Mouse (Mus musculus) lung, embryonic 16.5 days (tissue): Measurements from ENCODE around the gene Traf2. TPM values are rescaled to one million over a fixed set of nuclear protein-coding genes. Genes with fewer than 3 reads are reported as not detected.

ENCODE experiments used
- ATAC-seq: fragments of 200-750 bp; cut with Nextera tagmentation; 2 replicates; pipeline ENCODE4 v1.8.0; 2017; ENCODE audit warnings: low read depth, mild to moderate bottlenecking, moderate library complexity
- H3K27ac ChIP-seq: fragments of 300-500 bp; sonication (generic); 2 replicates; pipeline ENCODE4 v1.5.1; 2014; ENCODE audit warnings: mild to moderate bottlenecking, control low read depth, low read length
- H3K27me3 ChIP-seq: fragments of 300-500 bp; sonication (generic); 2 replicates; pipeline ENCODE4 v1.6.1; 2014; ENCODE audit warnings: low read depth, low read length, mixed read lengths; ENCODE audit not compliant: control insufficient read depth, insufficient read depth
- H3K36me3 ChIP-seq: fragments of 300-500 bp; sonication (generic); 2 replicates; pipeline ENCODE4 v1.6.1; 2014; ENCODE audit warnings: low read length; ENCODE audit not compliant: control insufficient read depth, insufficient read depth
- H3K4me1 ChIP-seq: fragments of 300-500 bp; sonication (generic); replicated peaks from 2 replicates; pipeline ENCODE4 v1.6.1; 2014; ENCODE audit warnings: low read length, mixed read lengths; ENCODE audit not compliant: control insufficient read depth, insufficient read depth
- H3K4me2 ChIP-seq: fragments of 300-500 bp; sonication (generic); 2 replicates; pipeline ENCODE4 v1.6.1; 2014; ENCODE audit warnings: low read depth, low read length, control low read depth
- H3K4me3 ChIP-seq: fragments of 300-500 bp; sonication (generic); 2 replicates; pipeline ENCODE4 v1.5.1; 2014; ENCODE audit warnings: mild to moderate bottlenecking, low read length, control low read depth
- H3K9ac ChIP-seq: fragments of 300-500 bp; sonication (generic); 2 replicates; pipeline ENCODE4 v1.6.1; 2014; ENCODE audit warnings: low read length, control low read depth
- H3K9me3 ChIP-seq: fragments of 300-500 bp; sonication (generic); 2 replicates; pipeline ENCODE4 v1.6.1; 2016; ENCODE audit warnings: low read length; ENCODE audit not compliant: control insufficient read depth
- WGBS: fragments of 180-500 bp; shearing (Covaris S2); extraction: QIAGEN DNeasy Blood & Tissue Kit; methylation state at CpG from one replicate; pipeline ENCODE4 v1.1.7; 2014; 5-methylcytosine and 5-hydroxymethylcytosine counted together
- polyA plus RNA-seq: library from polyadenylated mRNA; unstranded; fragments of >200 nt; fragmentation: Nextera tagmentation; extraction: Ambion mirVana; gene quantifications from 2 replicates; pipeline ENCODE4 v1.2.1, GENCODE M21; 2015

Traf2 gene
- polyA plus RNA-seq, 1 experiment from 2014 or later, result 38.2 TPM

DNA sequence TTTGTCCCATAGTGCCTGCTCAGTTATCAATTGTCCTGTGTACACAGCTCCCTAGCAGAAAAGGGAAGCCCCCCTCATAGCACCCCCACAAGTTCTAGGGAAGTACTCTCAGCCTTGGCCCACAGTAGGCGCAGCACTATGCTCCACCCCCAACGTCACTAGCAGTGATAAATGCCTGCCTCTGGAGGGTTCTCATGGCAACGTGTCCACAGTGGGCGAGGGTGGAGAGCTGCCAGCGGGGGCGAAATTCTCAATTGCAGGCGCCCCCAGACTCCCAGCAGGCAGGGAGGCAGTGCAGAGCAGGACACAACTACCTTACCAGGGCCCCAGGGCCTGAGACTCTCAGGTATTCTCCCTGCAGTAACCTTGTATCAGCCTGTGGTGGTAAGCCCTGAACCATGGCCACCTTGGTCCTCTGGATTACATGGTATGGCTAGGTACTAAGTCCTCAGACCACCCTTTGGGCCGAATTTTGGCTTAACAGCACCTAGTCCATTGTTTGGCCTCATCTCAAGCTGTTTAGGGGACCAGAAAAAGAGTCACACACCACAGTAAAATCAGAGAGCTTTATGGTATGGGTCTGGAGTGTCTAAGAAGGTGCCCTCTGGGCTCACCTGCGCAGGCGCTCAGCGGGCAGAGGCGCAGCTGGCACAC is 35.9 kb upstream of the Traf2 start:
- peak; percentile 14; the same call in 1 of the 2 replicates for ATAC-seq
- Histone ChIP-seq H3K4me3 (no peak overlapping the region), H3K9ac (no peak overlapping the region), H3K36me3 (peaks cover 16% of the 10 kb centered on the region), H3K27ac (no peak overlapping the region), H3K4me2 (no peak overlapping the region), H3K9me3 (no peaks in the 10 kb centered on the region), H3K4me1 (peaks cover 23% of the 10 kb centered on the region), H3K27me3 (peaks cover 38% of the 10 kb centered on the region)
- WGBS, result 44% methylated on average over 12 of the region's 12 CpGs

GRCm38 (mm10) chr2:25581901-25582301 is 35.2 kb upstream of the Traf2 start:
- WGBS, result 22% methylated on average over 6 of the region's 6 CpGs
- Histone ChIP-seq H3K4me1 (peaks cover 29% of the 10 kb centered on the region), H3K27me3 (peaks cover 45% of the 10 kb centered on the region), H3K9me3 (no peaks in the 10 kb centered on the region), H3K4me3 (no peak overlapping the region), H3K36me3 (peaks cover 16% of the 10 kb centered on the region), H3K27ac (no peak overlapping the region), H3K4me2 (peak overlapping the region; percentile 71; the same call in 1 of the 2 replicates), H3K9ac (no peak overlapping the region)
- ATAC-seq, result 0 out of 2 replicates have a peak, but pooled peaks have one; percentile 15

- peak within 1 kb of the TSS; percentile 47; the same call in 1 of the 2 replicates for H3K9ac ChIP-seq
- H3K36me3 ChIP-seq, result peaks cover 16% of the 10 kb centered on the region
- H3K27ac ChIP-seq, result no peak within 1 kb of the TSS
- H3K4me3 ChIP-seq, result peak within 1 kb of the TSS; percentile 45
- H3K9me3 ChIP-seq, result no peaks in the 10 kb centered on the region
- WGBS, result 6% methylated on average over 19 of the region's 19 CpGs
- peaks cover 50% of the 10 kb centered on the region for H3K27me3 ChIP-seq
- peaks cover 29% of the 10 kb centered on the region for H3K4me1 ChIP-seq
- peak within 1 kb of the TSS; percentile 71 for H3K4me2 ChIP-seq
- peak; percentile 74 for ATAC-seq
Measured at GRCm38 (mm10) chr2:25581294-25581864, 34.6 kb upstream of the Traf2 start, which contains the start of gene Ajm1. Ajm1 (minus strand) TSS chr2:25581757.

GRCm38 (mm10) chr2:25580621-25581101 is 33.9 kb upstream of the Traf2 start:
- WGBS, result 49% methylated on average over 6 of the region's 6 CpGs
- no peak for ATAC-seq
- H3K36me3 ChIP-seq, result peaks cover 15% of the 10 kb centered on the region
- peaks cover 57% of the 10 kb centered on the region for H3K27me3 ChIP-seq
- no peak overlapping the region for H3K27ac ChIP-seq
- no peak overlapping the region for H3K9ac ChIP-seq
- H3K4me3 ChIP-seq, result no peak overlapping the region
- no peaks in the 10 kb centered on the region for H3K9me3 ChIP-seq
- no peak overlapping the region for H3K4me2 ChIP-seq
- peaks cover 35% of the 10 kb centered on the region for H3K4me1 ChIP-seq

DNA sequence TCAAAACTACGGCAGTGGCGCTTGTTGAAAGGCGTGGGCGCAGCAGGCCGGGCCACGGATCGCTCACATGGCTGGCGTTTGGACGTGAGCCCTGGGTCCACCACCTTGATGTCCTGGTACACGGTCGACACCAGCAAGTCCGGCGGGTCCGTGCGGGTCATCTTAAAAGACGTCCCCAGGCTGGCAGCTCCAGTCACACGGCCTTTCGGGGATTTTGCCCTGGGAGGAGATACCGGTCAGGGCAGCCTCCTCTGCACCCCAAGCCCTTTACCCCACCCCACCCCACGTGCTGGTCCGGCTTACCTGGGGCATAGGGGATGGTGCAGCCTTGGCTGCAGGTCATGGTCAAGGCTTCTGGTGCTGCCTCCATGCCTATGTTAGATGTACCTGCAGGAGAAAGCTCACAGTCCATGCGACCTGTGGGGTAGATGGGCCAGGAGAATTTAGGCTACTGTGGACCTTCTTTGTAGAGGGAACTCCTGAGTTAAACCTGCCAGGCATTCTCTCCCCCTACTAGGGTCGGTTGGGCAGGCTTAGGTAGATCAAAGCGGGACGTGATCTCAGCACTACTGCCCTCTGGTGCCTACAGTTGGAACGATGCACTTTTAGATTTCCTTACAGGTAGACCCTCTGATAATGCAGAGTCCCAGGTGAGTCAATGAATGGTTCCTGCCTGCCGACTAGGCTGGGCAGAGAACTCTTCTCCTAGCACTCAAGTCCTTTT is 33.2 kb upstream of the Traf2 start:
- H3K27me3 ChIP-seq, result peaks cover 57% of the 10 kb centered on the region
- peak overlapping the region; percentile 7; the same call in 1 of the 2 replicates for H3K4me3 ChIP-seq
- ATAC-seq, result no peak
- peaks cover 8% of the 10 kb centered on the region for H3K36me3 ChIP-seq
- peak overlapping the region; percentile 39 for H3K4me2 ChIP-seq
- peaks cover 38% of the 10 kb centered on the region for H3K4me1 ChIP-seq
- no peak overlapping the region for H3K27ac ChIP-seq
- no peaks in the 10 kb centered on the region for H3K9me3 ChIP-seq
- WGBS, result 3% methylated on average over 22 of the region's 27 CpGs
- H3K9ac ChIP-seq, result no peak overlapping the region

GRCm38 (mm10) chr2:25578796-25579736 is 32.3 kb upstream of the Traf2 start:
- Histone ChIP-seq H3K4me1 (peaks cover 40% of the 10 kb centered on the region), H3K9ac (no peak overlapping the region), H3K9me3 (no peaks in the 10 kb centered on the region), H3K4me2 (peak overlapping the region; percentile 39), H3K36me3 (peaks cover 2% of the 10 kb centered on the region; the same call in 1 of the 2 replicates), H3K27ac (no peak overlapping the region), H3K27me3 (peaks cover 57% of the 10 kb centered on the region), H3K4me3 (peak overlapping the region; percentile 13; the same call in 1 of the 2 replicates)
- no peak for ATAC-seq
- 3% methylated on average over 77 of the region's 77 CpGs for WGBS

GRCm38 (mm10) chr2:25577951-25578795 is 31.4 kb upstream of the Traf2 start:
- no peak for ATAC-seq
- H3K36me3 ChIP-seq, result no peaks in the 10 kb centered on the region; the same call in 1 of the 2 replicates
- peaks cover 57% of the 10 kb centered on the region for H3K27me3 ChIP-seq
- no peaks in the 10 kb centered on the region for H3K9me3 ChIP-seq
- H3K4me1 ChIP-seq, result peaks cover 49% of the 10 kb centered on the region
- peak overlapping the region; percentile 39; the same call in 1 of the 2 replicates for H3K9ac ChIP-seq
- H3K27ac ChIP-seq, result no peak overlapping the region
- WGBS, result 5% methylated on average over 75 of the region's 75 CpGs
- peak overlapping the region; percentile 35 for H3K4me3 ChIP-seq
- peak overlapping the region; percentile 34 for H3K4me2 ChIP-seq
